Mouse (Mus musculus): ENCODE measurements at regions not wholly inside any gene's neighbourhood (a gene's known extent, or its start where the extent isn't known, plus 50 kb on each side); places are given as distances from the start of the nearest gene placed in this dataset.

- DNase-seq = no peak
Measured at GRCm38 (mm10) chrX:14960294-14960693, 749.3 kb downstream of the H2al1n start.

GRCm38 (mm10) chrX:15007023-15007422 lies 796.1 kb downstream of the H2al1n start:
- peak; percentile 4 for DNase-seq

All from layer of hippocampus, adult 9-11 months (tissue).